Mouse (Mus musculus) megakaryocyte, embryonic 14.5 days (primary cell): ENCODE results near the gene Ube4b.

Source experiments
- FLI1 ChIP-seq: IDR thresholded peaks from 2 replicates; pipeline ENCODE4 v1.6.1; 2012; ENCODE audit warnings: low read length, inconsistent platforms, mixed read lengths
- GATA1 ChIP-seq: IDR thresholded peaks from 3 replicates; pipeline ENCODE4 v1.6.1; 2012; ENCODE audit warnings: mixed read lengths, low read length, inconsistent platforms, borderline replicate concordance

DNA sequence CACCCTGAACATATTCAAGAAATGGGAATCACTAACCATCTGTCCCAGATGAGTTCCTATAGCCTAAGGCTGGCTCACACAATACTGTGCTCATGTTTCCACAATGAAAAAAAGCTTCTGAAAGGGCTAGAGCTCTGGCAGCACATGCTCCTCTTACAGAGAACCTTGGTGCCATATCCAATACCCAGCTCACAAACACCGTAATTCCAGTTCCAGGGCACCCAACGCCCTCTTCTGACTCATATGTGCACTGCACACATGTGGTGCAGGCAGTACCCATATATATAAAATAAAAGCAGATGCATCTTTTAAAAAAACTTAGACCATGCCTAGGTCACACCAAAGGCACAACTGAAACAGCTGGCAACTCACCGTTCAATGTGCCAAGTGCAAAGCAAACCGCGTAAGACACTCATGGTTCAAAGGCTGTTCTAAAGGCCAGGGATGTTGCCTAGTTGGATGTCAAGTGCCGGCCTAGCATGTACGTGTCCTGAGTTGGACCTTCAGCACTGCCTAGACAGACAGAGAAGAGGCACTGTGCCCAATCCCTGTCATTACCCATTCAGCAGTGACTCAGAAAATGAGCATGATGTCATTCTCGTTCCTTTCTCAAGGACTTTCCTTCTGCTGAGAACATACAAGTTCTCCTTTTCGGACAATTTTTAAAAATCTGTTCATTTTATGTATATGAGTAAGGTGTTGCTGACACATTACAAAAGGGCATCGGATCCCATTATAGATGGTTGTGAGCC, 101.0 kb downstream of the Ube4b start:
- TF ChIP-seq FLI1 (no peak), GATA1 (no peak)
